9 mouse cellular contexts compared by ENCODE assay signal in the genomic region with DNA sequence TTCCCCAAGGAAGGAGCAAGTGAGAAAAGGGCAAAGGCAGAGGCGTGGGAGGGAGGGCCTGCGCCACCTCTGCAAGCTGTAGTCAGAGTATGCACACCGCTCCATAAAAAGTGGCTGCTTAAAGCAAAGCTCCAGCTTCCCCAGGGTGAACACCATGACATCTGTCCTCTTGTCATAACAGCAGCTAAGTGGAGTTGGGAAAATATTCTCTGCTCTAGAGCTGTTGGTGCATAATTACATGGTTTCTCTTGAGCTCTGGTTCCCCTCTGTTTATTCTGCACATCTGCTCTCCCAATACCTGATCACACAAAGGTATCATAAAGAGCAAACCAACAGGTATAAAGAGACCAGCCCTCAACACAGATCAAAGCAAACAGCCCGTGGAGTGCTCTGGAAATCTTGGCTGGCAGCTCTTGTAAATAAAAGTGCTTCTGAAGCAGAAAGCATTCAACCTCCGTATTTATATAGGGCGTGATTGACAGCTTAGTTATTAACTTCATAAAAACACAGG.
DNase-seq lines count a peak whose midpoint lies in the region; ATAC-seq and TF ChIP-seq lines count a peak whose summit lies in the region.
"Had no signal": no experiment of that assay in that cellular context is flagged by ENCODE, and none has a peak within 500 bp of the region (broad histone marks: within the 10 kb centered on the region; RNA-seq: fewer than 3 reads in every experiment).

No protein-coding gene starts in this region.

- no peak for TF ChIP-seq POLR2A in lung, adult 2 months (IDR thresholded peaks at IDR 0.05; ENCODE audit: borderline replicate concordance, extremely low read depth, low read depth, low read length)

- H3K4me2 ChIP-seq in hindbrain, embryonic 11.5 days (replicated peaks; ENCODE audit: low read depth, low read length), result no peak overlapping the region
- peak overlapping the region; percentile 32 for H3K4me2 ChIP-seq in limb, embryonic 13.5 days (replicated peaks)
- H3K4me2 ChIP-seq in stomach, embryonic 16.5 days (ENCODE audit: low read depth, low read length), result 0 out of 2 replicates have a peak overlapping the region, but pooled peaks have one; percentile 15
- H3K4me2 ChIP-seq: liver, embryonic 15.5 days had no signal

- H3K27ac ChIP-seq in hindbrain, embryonic 11.5 days (ENCODE audit: low read depth, low read length), result 0 out of 2 replicates have a peak overlapping the region, but pooled peaks have one; percentile 43
- peak overlapping the region; percentile 89 for H3K27ac ChIP-seq in limb, embryonic 13.5 days
- peak overlapping the region; percentile 96 for H3K27ac ChIP-seq in stomach, embryonic 16.5 days (ENCODE audit: low read length)
- H3K27ac ChIP-seq: liver, embryonic 15.5 days had no signal

- no peaks in the 10 kb centered on the region for H3K36me3 ChIP-seq in hindbrain, embryonic 11.5 days (ENCODE audit: control insufficient read depth, insufficient read depth, low read length)
- H3K36me3 ChIP-seq in limb, embryonic 13.5 days, result no peaks in the 10 kb centered on the region
- H3K36me3 ChIP-seq in stomach, embryonic 16.5 days (ENCODE audit: control insufficient read depth, insufficient read depth, low read length), result no peaks in the 10 kb centered on the region

- H3K9ac ChIP-seq in hindbrain, embryonic 11.5 days (ENCODE audit: low read depth, low read length), result no peak overlapping the region
- H3K9ac ChIP-seq in limb, embryonic 13.5 days, result no peak overlapping the region
- H3K9ac ChIP-seq in stomach, embryonic 16.5 days (ENCODE audit: low read length), result peak overlapping the region; percentile 6
- H3K9ac ChIP-seq: liver, embryonic 15.5 days had no signal

- no peak overlapping the region for H3K4me3 ChIP-seq in lung, adult 2 months (replicated peaks; ENCODE audit: extremely low read depth, low read depth, low read length)
- no peak overlapping the region for H3K4me3 ChIP-seq in hindbrain, embryonic 11.5 days (ENCODE audit: low read depth, low read length)
- H3K4me3 ChIP-seq in limb, embryonic 13.5 days, result no peak overlapping the region
- no peak overlapping the region for H3K4me3 ChIP-seq in stomach, embryonic 16.5 days (replicated peaks; ENCODE audit: low read length)
- H3K4me3 ChIP-seq: liver, embryonic 15.5 days had no signal

- no peak for TF ChIP-seq CTCF in lung, adult 2 months (IDR thresholded peaks at IDR 0.05; ENCODE audit: insufficient read depth, low read length)

- no peak for ATAC-seq in hindbrain, embryonic 11.5 days (ENCODE audit: low FRiP score)
- ATAC-seq in limb, embryonic 13.5 days (ENCODE audit: low FRiP score, low read depth), result peak; percentile 89
- peak; percentile 71 for ATAC-seq in stomach, embryonic 16.5 days (ENCODE audit: insufficient read depth, low FRiP score)

- WGBS in lung, adult 2 months, result 37% methylated on average over 6 of the region's 6 CpGs
- 52% methylated on average over 6 of the region's 6 CpGs for WGBS in hindbrain, embryonic 11.5 days
- WGBS in limb, embryonic 13.5 days, result 10% methylated on average over 6 of the region's 6 CpGs
- WGBS in stomach, embryonic 16.5 days, result 28% methylated on average over 6 of the region's 6 CpGs

- no peaks in the 10 kb centered on the region for H3K9me3 ChIP-seq in hindbrain, embryonic 11.5 days (ENCODE audit: control insufficient read depth, low read length)
- no peaks in the 10 kb centered on the region for H3K9me3 ChIP-seq in limb, embryonic 13.5 days
- no peaks in the 10 kb centered on the region for H3K9me3 ChIP-seq in stomach, embryonic 16.5 days (replicated peaks; ENCODE audit: control insufficient read depth, low read length)
- H3K9me3 ChIP-seq: liver, embryonic 15.5 days had no signal

- peak; percentile 67 to 73 for DNase-seq in lung, adult 18-20 months
- no peak for DNase-seq in lung, adult 2 months
- peak; percentile 30 for DNase-seq in hindbrain, embryonic 11.5 days (ENCODE audit: low spot score)
- DNase-seq in right cerebral cortex, postnatal 4 days, result no peak
- DNase-seq in ovary, postnatal 14 days (ENCODE audit: low spot score), result no peak
- DNase-seq in cerebellum, adult 8-10 months, result no peak

- peaks cover 14% of the 10 kb centered on the region for H3K4me1 ChIP-seq in lung, adult 2 months (ENCODE audit: control insufficient read depth, insufficient read depth, low read length)
- H3K4me1 ChIP-seq in hindbrain, embryonic 11.5 days (replicated peaks; ENCODE audit: control insufficient read depth, insufficient read depth, low read length), result no peaks in the 10 kb centered on the region
- peaks cover 78% of the 10 kb centered on the region for H3K4me1 ChIP-seq in limb, embryonic 13.5 days
- H3K4me1 ChIP-seq in stomach, embryonic 16.5 days (ENCODE audit: control insufficient read depth, insufficient read depth, low read length), result peaks cover 57% of the 10 kb centered on the region

- no peaks in the 10 kb centered on the region for H3K27me3 ChIP-seq in hindbrain, embryonic 11.5 days (ENCODE audit: control insufficient read depth, insufficient read depth, low read length)
- H3K27me3 ChIP-seq in limb, embryonic 13.5 days, result no peaks in the 10 kb centered on the region
- no peaks in the 10 kb centered on the region for H3K27me3 ChIP-seq in stomach, embryonic 16.5 days (ENCODE audit: control insufficient read depth, insufficient read depth, low read length)
- H3K27me3 ChIP-seq: liver, embryonic 15.5 days had no signal

Comparison
In these comparisons a context has a peak if more than half of its experiments do, and no peak if none do; other contexts are left out.
1. DNase-seq: peak in lung, adult 18-20 months (2 of 2) and hindbrain, embryonic 11.5 days (single experiment); none in lung, adult 2 months (single experiment), right cerebral cortex, postnatal 4 days (single experiment), ovary, postnatal 14 days (single experiment) and cerebellum, adult 8-10 months (single experiment).
2. H3K27ac ChIP-seq: peak in every context shown above with its lines; median percentile 96 in stomach, embryonic 16.5 days; 89 in limb, embryonic 13.5 days; 43 in hindbrain, embryonic 11.5 days.